Mouse (Mus musculus) urinary bladder, postnatal 25 days (tissue): ENCODE measurements around the gene Samd14.
"Not testable (repeated sequence)": the region's sequence is repeated elsewhere in the genome, so short reads cannot be mapped to it uniquely, and the experiment has no call there.

Experiments
- DNase-seq: peaks from one replicate; pipeline ENCODE4 v3.0.0; 2022; ENCODE audit warnings: low spot score

The Samd14 gene

DNA sequence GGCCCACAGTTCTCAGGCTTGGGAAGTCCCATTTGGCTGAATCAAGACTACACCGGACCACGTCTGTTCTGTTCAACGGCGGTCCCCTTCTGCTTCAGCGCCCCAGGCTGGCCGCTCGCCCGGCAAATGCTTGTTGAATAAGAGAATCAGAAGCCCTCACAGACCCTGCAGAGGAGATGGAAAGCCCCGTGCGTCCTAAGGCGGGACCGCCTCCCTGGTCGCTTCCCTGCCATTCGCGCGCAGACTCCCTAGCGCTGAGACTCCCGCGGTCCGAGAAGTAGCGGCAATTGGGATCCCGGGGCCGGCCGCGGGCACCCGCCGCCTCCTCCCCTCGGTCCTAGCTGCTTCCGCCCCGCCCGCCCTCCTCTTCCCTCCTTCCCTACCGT, at the start of gene Samd14:
Gene Samd14 (plus strand): TSS at position 251 of the 386 bp plus-strand sequence.
- no peak for DNase-seq

GRCm38 (mm10) chr11:94962534-94963101, 47.1 kb upstream of the Samd14 start:
- no peak for DNase-seq

DNA sequence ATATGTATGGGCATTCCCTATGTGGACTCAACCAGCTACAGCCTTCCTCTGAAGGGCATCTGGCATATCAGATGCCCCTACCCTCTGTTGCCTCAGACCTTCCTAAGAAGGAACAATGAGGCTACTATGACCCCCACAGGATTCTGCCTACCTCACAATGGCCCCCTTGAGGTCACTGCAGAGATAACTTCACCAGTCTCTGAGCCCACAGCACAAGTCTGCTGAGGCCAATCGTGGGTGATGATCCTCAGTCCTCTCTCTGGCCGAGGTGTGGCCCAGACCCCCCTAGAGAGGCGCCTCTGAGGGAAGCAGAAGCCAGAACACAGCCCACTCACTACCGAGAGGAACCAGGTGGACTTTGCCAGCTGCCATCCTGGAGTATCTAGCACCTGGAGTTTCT, 42.3 kb upstream of the Samd14 start, which contains the start of gene Hils1:
Gene Hils1 (plus strand): TSS at position 175 of the 400 bp plus-strand sequence.
- no peak for DNase-seq

GRCm38 (mm10) chr11:94968187-94968586, 41.5 kb upstream of the Samd14 start:
- DNase-seq = no peak

- not testable (repeated sequence) for DNase-seq
These were observed 40.0 kb upstream of the Samd14 start for GRCm38 (mm10) chr11:94969709-94970108.

DNA sequence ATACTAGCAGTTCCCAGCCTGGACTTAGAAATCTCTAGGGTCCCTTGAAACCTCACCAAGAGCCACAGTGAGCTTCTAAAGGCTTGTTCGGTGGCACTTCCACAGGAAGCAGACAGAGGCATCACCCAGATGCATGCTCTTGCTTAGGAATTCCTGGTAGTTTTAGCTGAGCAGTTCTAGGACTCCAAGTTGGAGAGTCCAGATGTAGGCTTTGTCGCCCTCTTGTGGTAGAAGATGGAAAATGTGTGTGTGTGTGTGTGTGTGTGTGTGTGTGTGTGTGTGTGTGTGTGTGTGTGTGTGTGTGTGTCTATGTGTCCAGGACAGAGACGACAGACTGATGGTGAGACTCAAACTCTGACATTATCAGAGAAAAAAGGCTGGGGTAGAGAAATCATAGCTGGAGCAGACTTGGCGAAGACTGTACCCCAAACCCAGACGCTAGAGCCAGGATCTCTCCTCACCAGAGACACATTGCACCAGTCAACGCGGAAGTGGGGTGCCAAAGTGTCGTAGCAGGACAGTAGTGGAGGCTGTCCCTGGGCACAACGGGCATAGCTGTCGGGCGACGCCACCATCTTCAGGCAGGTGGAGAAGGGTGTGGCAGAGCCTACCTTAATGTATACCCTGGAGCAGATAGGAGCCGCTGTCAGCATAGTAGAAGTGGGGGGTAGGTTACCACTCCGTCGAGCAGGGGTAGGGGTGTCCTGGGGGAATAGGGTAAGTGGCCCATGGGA, 39.3 kb upstream of the Samd14 start:
- peak; percentile 66 for DNase-seq

- DNase-seq = no peak
These were observed 37.6 kb upstream of the Samd14 start for GRCm38 (mm10) chr11:94971895-94972615.

- no peak for DNase-seq
These were observed 36.8 kb upstream of the Samd14 start for GRCm38 (mm10) chr11:94972887-94973286.

- DNase-seq = no peak
These were observed 36.4 kb upstream of the Samd14 start for GRCm38 (mm10) chr11:94973313-94973712.

DNA sequence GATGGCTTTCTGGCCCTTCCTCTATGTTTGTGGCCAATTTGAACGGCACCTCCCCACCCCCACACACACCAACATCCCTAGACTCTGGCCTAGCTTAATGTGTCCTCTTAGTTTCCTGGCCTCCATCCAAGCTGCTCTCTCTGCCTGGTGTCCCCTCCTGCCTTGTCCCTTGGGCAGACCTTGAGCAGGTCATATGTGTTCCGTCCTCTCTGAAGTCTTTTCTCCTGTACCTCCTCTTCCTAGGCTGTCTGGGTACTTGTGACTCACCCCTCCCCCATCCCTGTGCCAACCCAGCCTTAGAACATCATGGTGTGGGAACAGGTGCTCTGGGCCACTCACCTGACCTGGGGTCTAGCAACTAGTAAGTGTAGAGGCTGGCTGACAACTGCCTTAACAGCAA, 34.7 kb upstream of the Samd14 start:
- DNase-seq = no peak

DNA sequence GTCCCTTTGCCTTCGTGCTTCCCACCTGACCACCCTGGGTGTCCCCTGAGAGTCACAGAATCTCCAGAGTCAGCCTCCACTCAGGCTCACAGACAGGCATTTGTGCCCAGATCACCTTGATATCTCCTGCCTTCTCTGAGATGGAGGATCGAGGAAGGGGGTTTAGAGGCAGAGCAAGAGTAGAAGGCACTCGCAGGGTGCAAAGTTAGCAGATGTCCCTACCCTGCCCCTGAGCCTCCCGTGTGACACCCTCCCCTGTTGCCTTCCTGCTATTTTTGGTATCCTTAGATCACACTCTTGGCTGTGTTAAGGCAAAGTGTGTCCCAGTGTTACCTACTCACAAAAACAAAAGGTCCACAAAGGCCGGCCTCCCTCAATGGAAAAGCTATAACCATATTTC, 33.5 kb upstream of the Samd14 start, which contains the start of gene Sgca:
Gene Sgca (minus strand): TSS at position 129 of the 400 bp plus-strand sequence.
- DNase-seq = no peak

GRCm38 (mm10) chr11:94978178-94978915, 31.3 kb upstream of the Samd14 start:
- DNase-seq = no peak

GRCm38 (mm10) chr11:94978947-94979346, 30.7 kb upstream of the Samd14 start:
- DNase-seq = peak; percentile 99

GRCm38 (mm10) chr11:94979462-94980179, 30.1 kb upstream of the Samd14 start:
- no peak for DNase-seq

- no peak for DNase-seq
These were observed 24.5 kb upstream of the Samd14 start for GRCm38 (mm10) chr11:94985140-94985539.

- no peak for DNase-seq
These were observed 23.9 kb upstream of the Samd14 start for GRCm38 (mm10) chr11:94985822-94986221.

GRCm38 (mm10) chr11:94986435-94986834, 23.2 kb upstream of the Samd14 start:
- no peak for DNase-seq

DNA sequence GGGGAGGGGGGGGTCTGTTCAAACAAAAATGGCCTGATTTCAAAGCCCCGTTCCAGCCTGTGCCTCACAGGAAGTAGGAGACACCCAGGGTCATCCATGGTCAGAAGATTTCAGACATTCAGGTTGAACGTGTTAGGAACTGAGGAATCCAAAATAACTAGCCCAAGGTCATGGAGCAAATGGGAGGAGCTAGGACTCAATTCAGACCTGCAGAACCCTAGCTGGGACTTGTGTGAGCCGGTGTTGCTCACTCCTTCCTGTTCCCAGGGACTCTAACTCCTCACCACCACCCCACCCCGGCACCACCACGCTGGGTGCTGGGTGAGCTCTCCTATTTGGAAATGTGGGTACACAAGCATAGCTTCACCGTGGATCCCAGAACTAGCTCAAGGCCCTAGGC, 22.3 kb upstream of the Samd14 start:
- no peak for DNase-seq

DNA sequence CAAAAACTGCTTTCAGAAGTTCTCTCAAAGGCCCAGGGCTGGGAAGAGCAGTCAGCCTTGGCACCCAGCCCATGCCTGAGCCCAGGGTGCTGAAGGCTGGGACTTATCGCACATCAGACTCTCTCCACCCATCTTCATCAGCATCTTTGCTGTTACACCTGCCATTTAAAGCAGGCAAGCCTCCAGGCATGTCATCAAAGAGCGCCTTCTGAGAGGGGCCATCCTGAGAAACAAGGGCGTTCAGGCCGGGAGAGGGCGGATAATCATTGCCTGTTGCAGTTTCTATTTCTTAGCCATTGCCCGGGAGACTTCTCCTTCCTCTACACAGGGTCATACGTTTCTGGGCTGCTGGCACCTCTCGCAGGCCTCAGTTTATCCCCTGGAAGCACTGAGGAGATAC, 21.8 kb upstream of the Samd14 start:
- DNase-seq = no peak

DNA sequence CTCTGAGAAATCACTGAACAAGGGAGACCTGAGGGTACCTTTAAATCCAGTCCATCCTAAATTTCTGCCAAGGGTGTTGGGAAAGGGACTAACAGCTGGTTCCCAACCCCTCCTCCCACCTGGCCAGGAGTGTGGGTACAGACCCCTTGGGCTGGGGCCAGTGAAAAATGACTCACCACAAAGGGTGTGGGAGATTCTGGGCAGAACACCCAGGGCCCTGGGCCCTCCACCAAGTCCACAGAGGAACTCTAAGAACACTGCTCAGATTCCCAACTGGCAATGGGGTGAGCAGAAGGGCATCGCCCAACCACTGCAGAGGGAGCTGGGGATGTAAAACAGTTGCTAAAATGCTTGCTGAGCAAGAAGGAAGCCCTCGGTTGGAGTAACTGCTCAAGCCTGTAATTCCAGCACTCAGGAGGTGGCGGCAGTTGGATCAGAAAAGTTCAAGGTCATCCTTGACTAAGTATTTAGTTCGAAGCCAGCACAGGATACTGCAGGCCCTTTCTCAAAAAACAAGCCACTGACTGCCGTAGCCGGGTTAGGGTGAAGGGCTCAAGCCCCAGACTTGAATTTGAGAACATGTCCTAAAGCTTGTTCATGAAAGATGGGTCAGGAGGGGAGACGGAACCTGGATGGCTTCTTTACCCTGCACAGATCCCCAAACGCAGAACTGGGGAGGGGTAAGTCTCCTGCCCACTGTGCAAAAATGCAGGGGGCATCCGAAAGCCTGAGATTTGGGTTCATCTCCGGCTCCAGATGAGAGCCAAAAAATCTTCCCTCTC, 20.7 kb upstream of the Samd14 start:
- DNase-seq = no peak

DNA sequence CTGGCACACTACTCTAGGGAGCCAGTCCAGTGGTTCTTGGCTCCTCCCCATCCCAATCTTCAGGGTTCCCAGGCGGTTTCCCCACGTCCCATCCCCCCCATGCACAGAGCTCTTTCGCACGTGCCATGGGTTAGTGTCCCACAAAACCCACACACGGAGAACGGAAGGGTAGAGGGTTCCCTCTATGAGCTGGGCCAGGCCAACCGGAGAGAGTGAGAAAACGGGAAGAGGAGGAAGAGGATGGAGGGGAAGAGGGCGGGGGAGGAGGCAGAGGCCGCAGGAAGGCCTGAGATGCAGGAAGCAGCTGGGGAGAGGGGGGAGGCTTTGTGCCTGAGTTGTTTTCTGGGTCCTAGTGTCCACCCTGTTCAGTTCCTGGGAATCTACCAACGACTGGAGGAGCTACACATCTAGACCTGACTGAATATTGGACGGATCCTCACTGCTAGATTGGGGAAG, 20.1 kb upstream of the Samd14 start:
- DNase-seq = peak; percentile 64
